Mouse (Mus musculus) neural tube, embryonic 11.5 days (tissue): ENCODE results near the gene Acot7. TPM values are rescaled to one million over a fixed set of nuclear protein-coding genes. Genes with fewer than 3 reads are reported as not detected.

Experiments used
- ATAC-seq: fragments of 200-750 bp; cut with Nextera tagmentation; 2 replicates; pipeline ENCODE4 v1.8.0; 2017; ENCODE audit warnings: moderate number of reproducible peaks, mild to moderate bottlenecking, moderate TSS enrichment, moderate library complexity; ENCODE audit not compliant: insufficient read depth, low FRiP score, low TSS enrichment
- DNase-seq: peaks from one replicate; pipeline ENCODE4 v3.0.0-alpha.2; 2015; ENCODE audit warnings: low spot score
- H3K27ac ChIP-seq: fragments of 300-500 bp; sonication (generic); 2 replicates; pipeline ENCODE4 v1.5.1; 2014; ENCODE audit warnings: low read depth, mild to moderate bottlenecking, low read length
- H3K27me3 ChIP-seq: fragments of 300-500 bp; sonication (generic); 2 replicates; pipeline ENCODE4 v1.6.1; 2014; ENCODE audit warnings: mild to moderate bottlenecking, low read length, mixed read lengths; ENCODE audit not compliant: control insufficient read depth, insufficient read depth
- H3K36me3 ChIP-seq: fragments of 300-500 bp; sonication (generic); 2 replicates; pipeline ENCODE4 v1.6.1; 2014; ENCODE audit warnings: mild to moderate bottlenecking, low read length, moderate library complexity, mixed read lengths; ENCODE audit not compliant: control insufficient read depth, insufficient read depth
- H3K4me1 ChIP-seq: fragments of 300-500 bp; sonication (generic); 2 replicates; pipeline ENCODE4 v1.6.1; 2014; ENCODE audit warnings: low read length, mixed read lengths; ENCODE audit not compliant: control insufficient read depth, insufficient read depth
- H3K4me2 ChIP-seq: fragments of 300-500 bp; sonication (generic); 2 replicates; pipeline ENCODE4 v1.6.1; 2014; ENCODE audit warnings: low read depth, mild to moderate bottlenecking, moderate library complexity
- H3K4me3 ChIP-seq: fragments of 300-500 bp; sonication (generic); 2 replicates; pipeline ENCODE4 v1.5.1; 2014; ENCODE audit warnings: low read depth, low read length
- H3K9ac ChIP-seq: fragments of 300-500 bp; sonication (generic); 2 replicates; pipeline ENCODE4 v1.6.1; 2014; ENCODE audit warnings: mild to moderate bottlenecking, low read length
- H3K9me3 ChIP-seq: fragments of 300-500 bp; sonication (generic); 2 replicates; pipeline ENCODE4 v1.6.1; 2016; ENCODE audit warnings: low read length; ENCODE audit not compliant: control insufficient read depth
- WGBS: fragments of 180-500 bp; shearing (Covaris S2); extraction: QIAGEN DNeasy Blood & Tissue Kit; methylation state at CpG from one replicate; pipeline ENCODE4 v1.1.7; 2014; 5-methylcytosine and 5-hydroxymethylcytosine counted together
- polyA plus RNA-seq: library from polyadenylated mRNA; unstranded; fragments of >200 nt; fragmentation: Nextera tagmentation; extraction: Ambion mirVana; gene quantifications from 2 replicates; pipeline ENCODE4 v1.2.1, GENCODE M21; 2014

Gene Acot7
- polyA plus RNA-seq, 1 experiment from 2014 or later = 173 TPM

DNA sequence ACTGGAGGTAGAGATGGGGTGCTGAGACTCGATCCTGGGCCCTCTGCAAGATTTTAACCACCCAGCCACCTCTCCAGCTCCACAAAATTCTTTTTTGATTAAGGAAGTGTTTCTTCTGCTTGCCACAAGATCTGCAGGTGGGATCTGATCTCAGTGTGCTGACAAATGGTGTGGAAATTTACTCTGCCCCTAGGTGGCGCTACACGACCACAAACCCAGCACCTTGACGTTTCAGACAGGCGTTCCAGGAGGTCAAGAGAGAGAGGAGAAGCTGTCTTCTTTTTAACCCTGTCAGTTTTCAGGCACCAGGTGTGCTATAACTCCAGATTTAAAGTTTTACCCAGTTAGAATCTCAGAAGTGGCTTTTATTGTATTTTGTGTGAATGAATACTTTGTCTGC is 4.9 kb upstream of the Acot7 start:
- Histone ChIP-seq H3K9me3 (no peaks in the 10 kb centered on the region), H3K27me3 (no peaks in the 10 kb centered on the region), H3K27ac (no peak overlapping the region), H3K4me3 (no peak overlapping the region), H3K36me3 (no peaks in the 10 kb centered on the region), H3K4me1 (no peaks in the 10 kb centered on the region), H3K4me2 (no peak overlapping the region), H3K9ac (no peak overlapping the region)
- ATAC-seq (no peak), DNase-seq (peak; percentile 82)
- WGBS = 2% methylated on average over 5 of the region's 5 CpGs

DNA sequence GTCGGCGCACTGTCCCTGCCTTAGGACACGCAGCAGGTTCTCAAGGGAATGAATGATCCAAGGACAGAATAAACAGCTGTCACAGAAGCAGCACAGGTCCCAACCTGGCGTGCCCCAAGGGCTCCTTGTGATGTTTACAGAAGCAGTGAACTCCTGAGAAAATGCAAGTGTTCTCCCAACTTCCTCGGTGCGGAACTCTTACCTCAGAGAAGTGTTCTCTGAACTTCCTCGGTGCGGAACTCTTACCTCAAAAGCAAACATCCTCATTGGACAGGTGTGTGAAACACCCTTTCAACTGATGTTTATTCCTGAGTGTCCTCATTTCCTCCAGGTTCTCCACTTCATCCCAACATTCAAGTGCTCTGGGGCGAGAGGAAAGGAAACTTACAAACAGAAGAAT is 4.0 kb upstream of the Acot7 start:
- H3K4me3 ChIP-seq = no peak overlapping the region
- H3K9me3 ChIP-seq = no peaks in the 10 kb centered on the region
- DNase-seq (no peak), ATAC-seq (no peak)
- 87% methylated on average over 9 of the region's 9 CpGs for WGBS
- no peak overlapping the region for H3K9ac ChIP-seq
- no peaks in the 10 kb centered on the region for H3K27me3 ChIP-seq
- no peaks in the 10 kb centered on the region for H3K36me3 ChIP-seq
- H3K27ac ChIP-seq = no peak overlapping the region
- peaks cover 5% of the 10 kb centered on the region; the same call in 1 of the 2 replicates for H3K4me1 ChIP-seq
- H3K4me2 ChIP-seq = no peak overlapping the region

DNA sequence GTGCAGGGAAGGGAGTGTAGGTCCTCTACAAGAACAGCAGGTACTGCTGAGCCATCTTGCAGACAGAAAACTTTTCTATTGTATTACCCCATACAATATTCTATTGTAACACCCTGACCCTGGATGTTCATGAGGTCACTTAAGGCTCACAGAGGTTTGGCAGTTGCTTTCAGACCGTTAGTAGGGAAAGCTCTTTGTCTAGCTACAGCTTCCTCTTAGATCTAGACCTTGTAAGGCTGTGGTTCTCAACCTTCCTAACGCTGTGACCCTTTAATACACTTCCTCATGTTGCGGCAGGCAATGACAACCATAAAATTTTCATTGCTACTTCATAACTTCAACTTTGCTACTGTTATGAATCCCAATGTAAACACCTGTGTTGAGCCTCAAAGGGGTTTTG is 1.3 kb upstream of the Acot7 start:
- Histone ChIP-seq H3K9me3 (no peaks in the 10 kb centered on the region), H3K4me1 (peaks cover 14% of the 10 kb centered on the region), H3K27ac (no peak overlapping the region), H3K9ac (no peak overlapping the region), H3K27me3 (no peaks in the 10 kb centered on the region), H3K36me3 (no peaks in the 10 kb centered on the region), H3K4me3 (no peak overlapping the region), H3K4me2 (no peak overlapping the region)
- 78% methylated on average over 3 of the region's 3 CpGs for whole genome bisulfite sequencing
- DNase-seq = no peak
- no peak for ATAC-seq

DNA sequence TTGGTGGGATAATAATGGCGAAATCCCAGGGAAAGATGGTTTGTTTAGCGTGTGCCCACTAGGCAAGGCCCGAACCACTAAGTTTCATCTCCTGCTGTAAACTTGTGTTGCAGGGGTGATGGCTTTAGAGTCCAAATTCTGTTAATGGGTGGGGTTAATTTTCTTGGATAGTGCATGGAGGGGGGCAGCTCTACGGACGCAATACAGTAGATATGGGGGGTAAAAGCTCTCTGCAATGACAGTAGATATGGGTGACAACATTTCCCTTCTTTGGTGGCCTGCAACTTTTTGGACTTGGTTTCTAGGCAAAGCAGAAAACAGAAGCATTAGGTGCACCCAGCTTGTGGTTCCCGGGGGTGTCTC is 779 bp upstream of the Acot7 start:
- H3K36me3 ChIP-seq = no peaks in the 10 kb centered on the region
- no peak for ATAC-seq
- peaks cover 14% of the 10 kb centered on the region for H3K4me1 ChIP-seq
- peak overlapping the region; percentile 53; the same call in 1 of the 2 replicates for H3K4me3 ChIP-seq
- no peaks in the 10 kb centered on the region for H3K9me3 ChIP-seq
- H3K27ac ChIP-seq = no peak overlapping the region
- DNase-seq = no peak
- 68% methylated on average over 6 of the region's 6 CpGs for WGBS
- H3K4me2 ChIP-seq = peak overlapping the region; percentile 89
- peak overlapping the region; percentile 74 for H3K9ac ChIP-seq
- no peaks in the 10 kb centered on the region for H3K27me3 ChIP-seq

DNA sequence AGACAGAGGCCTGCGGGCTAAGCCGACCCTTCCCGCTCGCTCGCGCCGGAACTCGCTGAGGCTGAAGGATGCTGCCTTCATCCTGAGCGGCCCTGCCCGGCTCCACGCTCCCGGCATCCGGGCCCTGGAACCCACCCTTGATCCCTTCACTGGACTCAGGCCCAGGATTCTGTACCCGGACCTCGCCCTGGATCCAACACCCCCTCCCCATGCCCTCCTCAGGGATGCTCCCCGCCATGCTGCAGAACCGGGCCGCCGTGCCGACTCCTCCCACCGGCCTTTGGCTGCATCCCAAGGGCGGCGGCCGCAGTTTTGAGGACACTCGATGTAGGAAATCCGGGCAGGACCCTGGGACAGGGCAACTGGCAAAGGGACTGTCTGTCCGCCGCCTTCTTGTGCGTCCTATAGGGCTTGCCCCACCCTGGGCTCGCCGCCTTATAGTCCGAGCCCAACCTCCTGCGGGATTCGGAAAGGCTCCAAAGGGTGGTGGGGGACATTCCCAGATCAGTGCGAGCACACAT is 470 bp downstream of the Acot7 start:
- DNase-seq = no peak
- Histone ChIP-seq H3K9ac (peak overlapping the region; percentile 74), H3K36me3 (no peaks in the 10 kb centered on the region), H3K27ac (peak overlapping the region; percentile 80), H3K4me3 (peak overlapping the region; percentile 53), H3K4me1 (peaks cover 14% of the 10 kb centered on the region), H3K27me3 (no peaks in the 10 kb centered on the region), H3K9me3 (no peaks in the 10 kb centered on the region), H3K4me2 (peak overlapping the region; percentile 89)
- WGBS = under 1% methylated on average over 35 of the region's 35 CpGs
- ATAC-seq = peak; percentile 60

DNA sequence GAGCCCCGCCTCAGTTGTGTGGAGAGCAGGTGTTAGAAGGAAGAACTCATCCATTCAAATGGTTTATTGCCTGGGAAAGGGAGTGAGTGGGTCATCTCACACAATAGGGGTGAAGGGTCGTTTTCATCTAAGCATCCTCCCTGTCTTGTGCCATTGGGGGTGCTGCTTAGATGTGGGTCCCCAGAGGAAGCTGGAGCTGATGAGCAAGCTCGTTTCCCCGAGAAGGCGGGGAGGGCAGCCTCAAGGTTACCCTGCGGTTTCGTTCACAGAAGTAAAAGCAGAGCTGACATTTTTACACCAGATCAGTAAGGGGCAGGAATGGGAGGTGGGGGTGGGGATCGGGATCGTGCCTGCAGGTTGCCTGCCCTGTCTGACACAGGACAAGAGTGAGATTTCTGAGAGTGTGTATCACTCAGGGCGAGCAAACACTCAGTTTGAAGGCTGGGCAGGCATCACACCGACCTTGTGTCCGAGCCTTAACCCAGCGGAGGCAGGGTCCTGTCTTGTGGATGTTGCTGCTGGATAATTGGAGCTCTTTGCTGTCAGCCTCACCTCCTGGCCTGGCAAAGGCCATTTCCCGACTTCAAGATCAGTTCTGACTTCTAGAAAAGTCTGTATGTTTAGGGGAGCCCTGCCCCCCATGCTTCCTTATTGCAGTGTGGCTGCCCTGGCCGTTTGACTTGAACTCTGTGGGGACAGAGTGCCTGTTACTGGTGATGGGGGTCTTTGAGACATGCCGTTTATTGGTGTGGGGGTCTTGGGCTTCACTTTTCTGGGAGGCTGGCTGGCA is 1.2 kb downstream of the Acot7 start:
- no peaks in the 10 kb centered on the region for H3K36me3 ChIP-seq
- H3K4me3 ChIP-seq = peak overlapping the region; percentile 53
- peak overlapping the region; percentile 74 for H3K9ac ChIP-seq
- peak overlapping the region; percentile 89 for H3K4me2 ChIP-seq
- H3K9me3 ChIP-seq = no peaks in the 10 kb centered on the region
- DNase-seq (no peak), ATAC-seq (no peak; the same call in 1 of the 2 replicates)
- peaks cover 14% of the 10 kb centered on the region for H3K4me1 ChIP-seq
- no peaks in the 10 kb centered on the region for H3K27me3 ChIP-seq
- H3K27ac ChIP-seq = peak overlapping the region; percentile 39; the same call in 1 of the 2 replicates
- 15% methylated on average over 16 of the region's 16 CpGs for WGBS

DNA sequence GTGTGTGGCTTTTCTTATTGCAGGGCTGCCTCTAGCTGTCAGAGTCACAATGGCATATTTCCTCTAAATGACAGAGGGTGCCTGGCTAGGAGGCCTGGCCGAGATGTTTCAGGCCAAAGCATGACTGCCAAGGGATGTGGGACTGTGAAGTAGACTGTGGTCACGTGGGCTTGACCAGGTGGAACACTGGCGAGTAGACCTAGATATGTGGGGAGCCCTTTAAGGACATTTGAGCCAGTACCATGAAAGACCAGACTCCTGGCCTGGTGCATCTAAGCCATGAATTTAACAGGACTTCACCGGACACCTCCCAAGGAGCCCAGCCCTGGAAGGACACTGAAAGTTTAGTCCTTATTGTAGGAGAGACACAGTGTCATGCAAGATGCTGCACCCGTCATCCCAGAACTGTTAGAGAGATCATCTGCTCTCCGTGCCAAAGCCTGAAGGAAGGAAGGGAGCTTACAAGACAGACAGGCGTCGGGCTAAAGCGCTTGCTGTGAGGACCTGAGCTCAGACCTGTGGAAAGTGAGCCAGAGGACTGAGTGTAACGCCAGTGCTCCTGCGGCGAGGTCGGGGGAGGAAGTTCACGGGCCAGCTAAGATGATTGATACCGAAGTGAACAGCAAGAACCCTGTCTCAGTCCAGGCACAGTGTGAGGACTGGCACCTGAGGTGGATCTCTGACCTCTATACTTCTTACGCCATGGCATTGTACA is 2.2 kb downstream of the Acot7 start:
- Histone ChIP-seq H3K4me1 (peaks cover 16% of the 10 kb centered on the region), H3K27me3 (no peaks in the 10 kb centered on the region), H3K9me3 (no peaks in the 10 kb centered on the region), H3K9ac (no peak overlapping the region), H3K36me3 (no peaks in the 10 kb centered on the region), H3K27ac (no peak overlapping the region), H3K4me2 (peak overlapping the region; percentile 89; the same call in 1 of the 2 replicates), H3K4me3 (no peak overlapping the region)
- no peak for ATAC-seq
- 79% methylated on average over 16 of the region's 16 CpGs for WGBS
- no peak for DNase-seq

DNA sequence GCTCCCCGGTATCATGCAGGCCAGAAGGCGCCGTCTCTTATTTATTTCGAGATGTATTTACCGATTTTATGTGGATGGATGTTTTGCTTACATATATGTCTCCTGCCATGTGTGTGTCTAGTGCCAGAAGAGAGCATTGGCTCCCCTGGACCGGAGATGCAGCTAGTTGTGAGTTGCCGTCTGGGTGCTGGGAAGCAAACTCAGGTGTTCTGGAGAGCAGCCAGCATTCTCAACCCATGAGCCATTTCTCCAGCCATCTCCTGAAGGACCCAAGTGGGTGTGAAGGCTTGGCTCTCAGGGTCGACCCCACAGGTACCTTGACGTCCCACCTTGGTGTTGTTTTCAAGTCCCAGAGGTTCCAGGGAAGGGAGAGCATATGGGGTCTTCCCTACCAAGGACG is 4.3 kb downstream of the Acot7 start:
- DNase-seq = no peak
- no peak for ATAC-seq
- no peaks in the 10 kb centered on the region for H3K27me3 ChIP-seq
- H3K27ac ChIP-seq = no peak overlapping the region
- H3K4me2 ChIP-seq = no peak overlapping the region
- no peak overlapping the region for H3K4me3 ChIP-seq
- H3K9ac ChIP-seq = no peak overlapping the region
- H3K4me1 ChIP-seq = peaks cover 32% of the 10 kb centered on the region
- no peaks in the 10 kb centered on the region for H3K9me3 ChIP-seq
- H3K36me3 ChIP-seq = no peaks in the 10 kb centered on the region
- WGBS = 87% methylated on average over 10 of the region's 10 CpGs
